Mouse (Mus musculus) heart, adult 2 months (tissue): Measurements from ENCODE around the gene Slc5a6.

Experiments used
- CTCF ChIP-seq: fragments of 200-600 bp; IDR thresholded peaks from 2 replicates; pipeline ENCODE4 v1.8.1; 2022; ENCODE audit warnings: antibody characterized with exemption, mild to moderate bottlenecking, moderate library complexity
- EP300 ChIP-seq: fragments of 200-500 bp; IDR thresholded peaks from 2 replicates; pipeline ENCODE4 v1.6.1; 2011; ENCODE audit warnings: low read depth, low read length, control low read depth; ENCODE audit not compliant: insufficient read depth
- POLR2A ChIP-seq: fragments of 200-500 bp; IDR thresholded peaks from 2 replicates; pipeline ENCODE4 v1.6.1; 2011; ENCODE audit warnings: mild to moderate bottlenecking, low read depth, low read length, control low read depth; ENCODE audit not compliant: insufficient read depth

GRCm38 (mm10) chr5:31046416-31046815 lies 2.3 kb downstream of the Slc5a6 start:
- TF ChIP-seq CTCF (no peak), POLR2A (no peak), EP300 (no peak)
